ENCODE assay signal across 8 mouse cellular contexts in the genomic region with DNA sequence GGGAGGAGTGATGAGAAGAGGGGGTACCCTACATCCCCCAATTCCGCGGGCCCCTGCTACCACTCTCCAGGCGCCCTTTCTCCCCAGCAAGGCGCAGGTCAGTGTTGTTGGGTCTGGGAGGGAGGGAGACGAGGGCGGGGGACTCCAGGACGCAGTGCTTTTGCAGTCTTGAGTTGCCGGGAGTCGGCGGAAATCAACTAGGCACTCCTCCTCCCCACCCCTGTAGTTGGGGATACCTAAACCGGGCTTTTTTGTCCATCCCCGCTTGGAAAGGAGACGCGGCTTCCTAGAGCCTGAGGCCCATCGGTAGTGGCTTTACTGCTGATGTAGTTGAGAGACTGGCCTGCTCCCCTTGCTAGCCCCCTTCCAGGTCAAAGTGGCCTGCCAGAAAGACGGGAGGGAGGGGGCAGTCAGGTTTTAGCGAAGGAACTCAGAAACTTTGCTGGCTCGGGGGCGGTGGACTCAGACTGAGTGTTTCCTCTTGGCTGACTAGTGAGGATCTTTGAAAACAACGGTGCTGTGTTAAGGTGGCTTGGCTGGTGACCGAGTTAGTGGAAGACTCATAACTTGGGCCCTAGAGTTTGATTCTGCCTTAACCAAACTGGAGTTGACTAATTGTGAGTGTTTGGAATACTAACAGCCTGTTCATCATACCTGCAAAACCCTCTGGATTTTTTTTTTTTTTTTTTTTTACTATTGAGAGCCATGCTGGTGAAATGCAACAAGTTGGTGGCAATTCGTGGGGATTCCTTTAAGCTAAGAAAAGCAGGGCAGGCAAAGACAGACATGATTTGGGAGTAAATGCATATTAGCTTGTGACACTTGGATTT. TPM values are rescaled to one million over a fixed set of nuclear protein-coding genes. Genes with fewer than 3 reads are reported as not detected.
DNase-seq lines count a peak whose midpoint lies in the region; ATAC-seq lines count a peak whose summit lies in the region.

No protein-coding gene starts in this region.

- H3K27me3 ChIP-seq in forebrain, embryonic 15.5 days = no peaks in the 10 kb centered on the region
- no peaks in the 10 kb centered on the region for H3K27me3 ChIP-seq in limb, embryonic 10.5 days (ENCODE audit: low read depth, poor library complexity, severe bottlenecking)
- H3K27me3 ChIP-seq in midbrain, embryonic 14.5 days (ENCODE audit: control insufficient read depth, insufficient read depth, low read length) = no peaks in the 10 kb centered on the region

- peaks cover 42% of the 10 kb centered on the region for H3K4me1 ChIP-seq in forebrain, embryonic 15.5 days
- peaks cover 49% of the 10 kb centered on the region for H3K4me1 ChIP-seq in limb, embryonic 10.5 days
- peaks cover 25% of the 10 kb centered on the region; the same call in 1 of the 2 replicates for H3K4me1 ChIP-seq in midbrain, embryonic 14.5 days (ENCODE audit: control insufficient read depth, insufficient read depth, low read length)

- WGBS in forebrain, embryonic 15.5 days = 1% methylated on average over 22 of the region's 22 CpGs
- 3% methylated on average over 22 of the region's 22 CpGs for WGBS in limb, embryonic 10.5 days
- under 1% methylated on average over 22 of the region's 22 CpGs for WGBS in midbrain, embryonic 14.5 days

- peak; percentile 52; the same call in 1 of the 2 replicates for ATAC-seq in forebrain, embryonic 15.5 days (replicated peaks)
- ATAC-seq in midbrain, embryonic 14.5 days (ENCODE audit: low FRiP score, low TSS enrichment) = peak; percentile 66

- no peaks in the 10 kb centered on the region for H3K9me3 ChIP-seq in forebrain, embryonic 15.5 days
- H3K9me3 ChIP-seq in limb, embryonic 10.5 days (replicated peaks) = no peaks in the 10 kb centered on the region
- H3K9me3 ChIP-seq in midbrain, embryonic 14.5 days (ENCODE audit: control insufficient read depth, low read length) = no peaks in the 10 kb centered on the region

- H3K4me3 ChIP-seq in forebrain, embryonic 15.5 days = peak overlapping the region; percentile 69
- H3K4me3 ChIP-seq in limb, embryonic 10.5 days = peak overlapping the region; percentile 92
- H3K4me3 ChIP-seq in midbrain, embryonic 14.5 days (replicated peaks; ENCODE audit: low read depth, low read length) = peak overlapping the region; percentile 87

- DNase-seq in gastrocnemius, adult 18-20 months (ENCODE audit: low spot score) = peak; percentile 27
- no peak for DNase-seq in gastrocnemius, adult 8-10 months (ENCODE audit: low spot score in 2 of 2)
- peak; percentile 33 for DNase-seq in urinary bladder, postnatal 14 days (ENCODE audit: low spot score)
- no peak for DNase-seq in urinary bladder, postnatal 25 days (ENCODE audit: low spot score)
- no peak for DNase-seq in limb, embryonic 10.5 days (ENCODE audit: low spot score)
- peak; percentile 66 for DNase-seq in midbrain, embryonic 14.5 days
- no peak for DNase-seq in layer of hippocampus, adult 11-12 months (ENCODE audit: low spot score)

- H3K27ac ChIP-seq in forebrain, embryonic 15.5 days (replicated peaks) = peak overlapping the region; percentile 74
- peak overlapping the region; percentile 95 for H3K27ac ChIP-seq in limb, embryonic 10.5 days
- peak overlapping the region; percentile 78 for H3K27ac ChIP-seq in midbrain, embryonic 14.5 days (replicated peaks; ENCODE audit: low read depth, low read length)

- no peaks in the 10 kb centered on the region; the same call in 1 of the 2 replicates for H3K36me3 ChIP-seq in forebrain, embryonic 15.5 days
- peaks cover 36% of the 10 kb centered on the region for H3K36me3 ChIP-seq in limb, embryonic 10.5 days
- peaks cover 8% of the 10 kb centered on the region; the same call in 1 of the 2 replicates for H3K36me3 ChIP-seq in midbrain, embryonic 14.5 days (ENCODE audit: control insufficient read depth, insufficient read depth, low read length)

- H3K4me2 ChIP-seq in forebrain, embryonic 15.5 days (replicated peaks) = peak overlapping the region; percentile 67
- H3K4me2 ChIP-seq in midbrain, embryonic 14.5 days (ENCODE audit: low read length) = peak overlapping the region; percentile 86

- H3K9ac ChIP-seq in forebrain, embryonic 15.5 days (replicated peaks) = peak overlapping the region; percentile 80
- peak overlapping the region; percentile 73 for H3K9ac ChIP-seq in midbrain, embryonic 14.5 days (replicated peaks; ENCODE audit: low read length)

RNA-seq across cellular contexts. Expression of a gene that starts 1.2 kb away (rescaled TPM):
- total RNA-seq in gastrocnemius, adult 18-20 months (2021) = 10 to 100 TPM; 37.7 to 47.4 TPM
- total RNA-seq in gastrocnemius, adult 8-10 months (2022) = 10 to 100 TPM; 25.0 to 42.3 (median 39.1) TPM
- polyA plus RNA-seq in forebrain, embryonic 15.5 days (2015; fragmentation: Nextera tagmentation; extraction: Ambion mirVana) = 14.2 and 16.0 TPM in 2 replicates
- 11.1 and 13.0 TPM in 2 replicates for polyA plus RNA-seq in limb, embryonic 10.5 days (2016; fragmentation: Nextera tagmentation; extraction: Ambion mirVana)
- polyA plus RNA-seq in midbrain, embryonic 14.5 days (2014; fragmentation: Nextera tagmentation; extraction: Ambion mirVana) = 7.5 and 12.9 TPM in 2 replicates

RNA-seq across cellular contexts. Expression of a gene that starts 31.3 kb away (rescaled TPM):
- total RNA-seq in gastrocnemius, adult 18-20 months (2021) = 1 to 10 TPM in 1 of 2 experiments, under 1 TPM in 1; 0.45 to 1.1 TPM
- total RNA-seq in gastrocnemius, adult 8-10 months (2022) = under 1 TPM; 0.40 to 0.51 (median 0.44) TPM
- polyA plus RNA-seq in forebrain, embryonic 15.5 days (2015; fragmentation: Nextera tagmentation; extraction: Ambion mirVana) = 0.19 and 0.69 TPM in 2 replicates
- 2.8 and 3.5 TPM in 2 replicates for polyA plus RNA-seq in limb, embryonic 10.5 days (2016; fragmentation: Nextera tagmentation; extraction: Ambion mirVana)
- 0.09 and 0.20 TPM in 2 replicates for polyA plus RNA-seq in midbrain, embryonic 14.5 days (2014; fragmentation: Nextera tagmentation; extraction: Ambion mirVana)

RNA-seq across cellular contexts. Expression of a gene that starts 38.5 kb away (rescaled TPM):
- total RNA-seq in gastrocnemius, adult 18-20 months (2021) = 1 to 10 TPM; 5.0 to 5.1 TPM
- 1 to 10 TPM; 4.8 to 5.2 (median 4.9) TPM for total RNA-seq in gastrocnemius, adult 8-10 months (2022)
- 8.0 and 8.6 TPM in 2 replicates for polyA plus RNA-seq in forebrain, embryonic 15.5 days (2015; fragmentation: Nextera tagmentation; extraction: Ambion mirVana)
- 6.1 and 8.6 TPM in 2 replicates for polyA plus RNA-seq in limb, embryonic 10.5 days (2016; fragmentation: Nextera tagmentation; extraction: Ambion mirVana)
- polyA plus RNA-seq in midbrain, embryonic 14.5 days (2014; fragmentation: Nextera tagmentation; extraction: Ambion mirVana) = 3.7 and 8.8 TPM in 2 replicates

Comparison
In these comparisons a context has a peak if more than half of its experiments do, and no peak if none do; other contexts are left out.
1. DNase-seq: peak in gastrocnemius, adult 18-20 months (single experiment), urinary bladder, postnatal 14 days (single experiment) and midbrain, embryonic 14.5 days (single experiment); none in gastrocnemius, adult 8-10 months (0 of 2), urinary bladder, postnatal 25 days (single experiment), limb, embryonic 10.5 days (single experiment) and layer of hippocampus, adult 11-12 months (single experiment).
2. Peak in every context shown above with its lines, with median percentiles within 50 percentile points of each other: H3K27ac ChIP-seq and H3K4me3 ChIP-seq.